Mouse (Mus musculus) embryonic fibroblast, embryonic 13.5 days (primary cell): ENCODE data around the gene Vangl1.

Experiments
- CTCF ChIP-seq: IDR thresholded peaks from 2 replicates; pipeline ENCODE4 v1.5.1; 2011; ENCODE audit warnings: mild to moderate bottlenecking, control low read depth, low read length, moderate library complexity, borderline replicate concordance; ENCODE audit not compliant: insufficient read depth
- POLR2A ChIP-seq: IDR thresholded peaks from 2 replicates; pipeline ENCODE4 v1.6.1; 2011; ENCODE audit warnings: low read depth, mild to moderate bottlenecking, control low read depth, low read length, moderate library complexity

DNA sequence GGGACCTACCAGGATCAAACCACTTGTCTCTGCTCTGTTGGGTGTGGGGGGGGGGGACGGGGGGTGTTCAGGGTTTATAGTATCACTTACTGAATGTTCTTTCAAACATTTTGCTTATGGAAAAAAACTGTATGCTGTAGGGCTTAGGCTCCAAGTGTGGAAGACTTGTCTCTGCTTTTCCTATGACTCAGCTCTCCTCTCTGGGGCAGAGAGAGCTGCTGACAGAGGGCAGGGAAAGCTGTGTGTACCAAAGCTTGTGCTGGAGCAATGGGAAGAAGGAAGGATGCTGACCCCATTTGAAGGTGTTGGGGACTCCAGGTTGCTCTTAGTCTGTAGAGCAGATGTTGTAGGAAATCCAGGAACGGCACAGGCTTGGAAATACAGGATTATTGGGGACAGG is 63.0 kb downstream of the Vangl1 start:
- TF ChIP-seq CTCF (no peak), POLR2A (no peak)
